Mouse (Mus musculus) kidney, postnatal 0 days (tissue): ENCODE measurements around the gene Bub1. TPM values are rescaled to one million over a fixed set of nuclear protein-coding genes. Genes with fewer than 3 reads are reported as not detected.

ENCODE experiments used
- ATAC-seq: fragments of 200-750 bp; cut with Nextera tagmentation; replicated peaks from 2 replicates; pipeline ENCODE4 v1.8.0; 2017; ENCODE audit warnings: low read depth, moderate number of reproducible peaks, moderate TSS enrichment, moderate library complexity; ENCODE audit not compliant: low FRiP score
- DNase-seq: peaks from one replicate; pipeline ENCODE4 v3.0.0-alpha.2; 2016; ENCODE audit warnings: low spot score
- H3K27ac ChIP-seq: fragments of 300-500 bp; sonication (generic); 2 replicates; pipeline ENCODE4 v1.5.1; 2014; ENCODE audit warnings: mild to moderate bottlenecking
- H3K27me3 ChIP-seq: fragments of 300-500 bp; sonication (generic); 2 replicates; pipeline ENCODE4 v1.6.1; 2014; ENCODE audit warnings: low read length, mixed read lengths; ENCODE audit not compliant: insufficient read depth
- H3K36me3 ChIP-seq: fragments of 300-500 bp; sonication (generic); 2 replicates; pipeline ENCODE4 v1.6.1; 2014; ENCODE audit warnings: low read length, mixed read lengths; ENCODE audit not compliant: insufficient read depth
- H3K4me1 ChIP-seq: fragments of 300-500 bp; sonication (generic); replicated peaks from 2 replicates; pipeline ENCODE4 v1.6.1; 2014; ENCODE audit warnings: antibody characterized with exemption, low read length, mixed read lengths; ENCODE audit not compliant: insufficient read depth
- H3K4me2 ChIP-seq: fragments of 300-500 bp; sonication (generic); 2 replicates; pipeline ENCODE4 v1.6.1; 2014; ENCODE audit warnings: mild to moderate bottlenecking, low read length, moderate library complexity, mixed read lengths
- H3K4me3 ChIP-seq: fragments of 300-500 bp; sonication (generic); replicated peaks from 2 replicates; pipeline ENCODE4 v1.5.1; 2014; ENCODE audit warnings: low read depth, low read length
- H3K9ac ChIP-seq: fragments of 300-500 bp; sonication (generic); 2 replicates; pipeline ENCODE4 v1.6.1; 2014; ENCODE audit warnings: low read depth, low read length
- H3K9me3 ChIP-seq: fragments of 300-500 bp; sonication (generic); replicated peaks from 2 replicates; pipeline ENCODE4 v1.6.1; 2016; ENCODE audit warnings: low read length, inconsistent platforms, mixed read lengths
- CTCF ChIP-seq: IDR thresholded peaks from 2 replicates; pipeline ENCODE4 v1.5.1; 2016; ENCODE audit warnings: antibody characterized with exemption, low read depth, mild to moderate bottlenecking, moderate library complexity
- WGBS: fragments of 180-500 bp; shearing (Covaris S2); extraction: QIAGEN DNeasy Blood & Tissue Kit; methylation state at CpG from one replicate; pipeline ENCODE4 v1.1.7; 2014; 5-methylcytosine and 5-hydroxymethylcytosine counted together
- polyA plus RNA-seq: library from polyadenylated mRNA; unstranded; fragments of >200 nt; fragmentation: Nextera tagmentation; extraction: Ambion mirVana; gene quantifications from 2 replicates; pipeline ENCODE4 v1.2.1, GENCODE M21; 2015

Bub1 gene
- polyA plus RNA-seq, 1 experiment from 2014 or later: 16.9 TPM

DNA sequence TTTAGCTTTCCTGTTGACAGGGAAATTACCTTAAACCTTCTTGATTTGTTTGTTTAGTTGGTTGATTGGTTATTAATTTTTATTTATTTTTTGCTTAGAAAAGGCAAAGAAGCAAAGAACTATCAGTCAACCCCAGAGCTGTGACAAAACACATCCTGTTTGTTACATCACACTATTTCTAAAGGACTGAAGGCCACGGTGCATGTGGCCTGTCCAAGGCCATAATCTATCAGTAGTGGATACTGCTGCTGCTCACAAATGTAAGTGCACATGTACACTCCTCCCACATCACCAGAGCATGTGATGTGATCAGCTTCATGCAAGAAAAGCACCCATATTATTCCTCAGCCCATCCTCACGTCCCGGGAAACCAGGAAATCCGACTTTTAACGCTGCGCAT, 71.7 kb downstream of the Bub1 start:
- TF ChIP-seq CTCF: no peak
- ATAC-seq (no peak), DNase-seq (no peak)
- H3K4me3 ChIP-seq: no peak overlapping the region
- no peaks in the 10 kb centered on the region for H3K4me1 ChIP-seq
- H3K9ac ChIP-seq: no peak overlapping the region
- H3K9me3 ChIP-seq: no peaks in the 10 kb centered on the region
- 0 out of 2 replicates have a peak, but pooled peaks cover 4% of the 10 kb centered on the region for H3K36me3 ChIP-seq
- no peak overlapping the region for H3K4me2 ChIP-seq
- H3K27me3 ChIP-seq: no peaks in the 10 kb centered on the region
- H3K27ac ChIP-seq: no peak overlapping the region
- WGBS: 89% methylated on average over 6 of the region's 6 CpGs

DNA sequence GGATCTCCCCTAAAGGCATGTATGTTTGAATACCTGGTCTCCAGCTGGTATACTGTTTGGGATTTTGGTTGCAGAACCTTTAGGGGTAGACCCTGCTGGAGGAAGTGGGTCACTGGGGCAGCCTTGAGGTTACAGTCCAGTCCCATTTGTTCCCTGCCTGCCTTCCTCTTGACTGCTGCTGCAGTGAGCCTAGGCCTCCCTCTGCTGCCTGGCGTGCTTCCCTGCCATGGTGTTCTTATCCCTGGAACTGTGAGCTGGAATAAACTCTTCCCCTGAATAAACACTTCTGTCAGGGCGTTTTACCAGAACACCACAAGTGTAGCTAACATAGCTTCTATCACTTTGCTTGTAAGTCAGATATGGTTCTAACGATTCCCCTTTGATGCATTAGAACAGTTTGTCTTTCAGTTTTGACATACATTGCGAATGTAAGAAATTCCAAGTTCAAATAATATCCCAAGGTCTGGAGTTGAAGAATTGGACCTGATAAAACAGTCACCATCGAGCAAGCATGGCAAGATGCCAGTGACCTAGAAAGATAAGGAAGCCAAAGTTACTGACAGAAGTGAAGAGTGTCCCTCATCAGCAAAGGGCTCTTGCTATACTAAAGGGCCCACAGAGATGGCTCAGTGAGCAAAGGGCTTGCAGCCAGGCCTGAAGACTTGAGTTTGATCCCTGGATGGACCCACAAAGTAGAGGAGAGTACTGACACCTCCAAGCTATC, 72.3 kb downstream of the Bub1 start:
- Histone ChIP-seq H3K9me3 (no peaks in the 10 kb centered on the region), H3K4me2 (no peak overlapping the region), H3K36me3 (0 out of 2 replicates have a peak, but pooled peaks cover 4% of the 10 kb centered on the region), H3K27me3 (no peaks in the 10 kb centered on the region), H3K4me1 (no peaks in the 10 kb centered on the region), H3K27ac (no peak overlapping the region), H3K4me3 (no peak overlapping the region), H3K9ac (no peak overlapping the region)
- 83% methylated on average over 5 of the region's 5 CpGs for WGBS
- TF ChIP-seq CTCF: no peak
- ATAC-seq (no peak), DNase-seq (no peak)

DNA sequence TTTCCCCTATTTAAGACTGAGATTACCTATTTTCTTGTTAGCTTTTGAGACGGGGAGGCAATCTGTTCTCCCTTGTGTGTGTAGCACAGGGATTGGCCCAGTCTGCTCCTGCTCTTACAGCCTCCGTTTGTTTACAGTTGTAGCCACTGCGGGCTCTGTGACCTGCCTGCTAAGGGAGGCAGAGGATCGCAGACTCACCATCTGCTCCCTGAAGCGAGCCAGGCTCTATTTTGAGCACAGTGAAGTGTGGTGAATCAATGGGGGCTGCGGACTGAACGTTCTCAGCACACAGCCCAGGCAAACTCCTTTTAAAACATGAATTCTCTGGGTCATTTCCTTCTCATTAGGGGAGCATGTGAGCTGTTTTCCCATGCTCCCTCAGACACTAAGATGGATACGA, 74.5 kb downstream of the Bub1 start:
- 19% methylated on average over 8 of the region's 8 CpGs for WGBS

DNA sequence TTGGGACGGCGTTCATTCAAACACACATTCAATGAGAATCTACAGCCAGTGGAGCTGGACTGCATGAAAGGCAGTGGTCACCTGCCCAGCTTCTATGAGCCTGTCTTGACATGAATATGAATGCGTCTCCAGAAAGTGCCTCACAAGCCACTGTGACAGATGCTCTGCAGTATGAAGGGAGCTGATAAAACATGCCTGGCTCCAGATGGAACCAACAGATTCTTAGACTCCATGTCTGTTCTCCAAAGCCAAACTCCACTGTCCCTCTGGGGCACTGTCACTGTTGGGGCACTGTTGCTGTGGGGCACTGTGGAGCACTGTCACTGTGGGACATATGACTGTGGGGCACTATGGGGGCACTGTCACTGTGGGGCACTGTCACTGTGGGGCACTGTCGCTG, 77.6 kb downstream of the Bub1 start:
- H3K27ac ChIP-seq: no peak overlapping the region
- whole genome bisulfite sequencing: 89% methylated on average over 4 of the region's 4 CpGs
- no peak for TF ChIP-seq CTCF

More for the DNA sequence above, 74.5 kb downstream of the Bub1 start:
- Histone ChIP-seq H3K4me2 (no peak overlapping the region), H3K27me3 (no peaks in the 10 kb centered on the region), H3K27ac (no peak overlapping the region), H3K4me3 (no peak overlapping the region), H3K9ac (no peak overlapping the region), H3K9me3 (no peaks in the 10 kb centered on the region), H3K4me1 (no peaks in the 10 kb centered on the region), H3K36me3 (0 out of 2 replicates have a peak, but pooled peaks cover 4% of the 10 kb centered on the region)
- no peak for TF ChIP-seq CTCF
- ATAC-seq: no peak; the same call in 1 of the 2 replicates
- peak; percentile 53 for DNase-seq

DNA sequence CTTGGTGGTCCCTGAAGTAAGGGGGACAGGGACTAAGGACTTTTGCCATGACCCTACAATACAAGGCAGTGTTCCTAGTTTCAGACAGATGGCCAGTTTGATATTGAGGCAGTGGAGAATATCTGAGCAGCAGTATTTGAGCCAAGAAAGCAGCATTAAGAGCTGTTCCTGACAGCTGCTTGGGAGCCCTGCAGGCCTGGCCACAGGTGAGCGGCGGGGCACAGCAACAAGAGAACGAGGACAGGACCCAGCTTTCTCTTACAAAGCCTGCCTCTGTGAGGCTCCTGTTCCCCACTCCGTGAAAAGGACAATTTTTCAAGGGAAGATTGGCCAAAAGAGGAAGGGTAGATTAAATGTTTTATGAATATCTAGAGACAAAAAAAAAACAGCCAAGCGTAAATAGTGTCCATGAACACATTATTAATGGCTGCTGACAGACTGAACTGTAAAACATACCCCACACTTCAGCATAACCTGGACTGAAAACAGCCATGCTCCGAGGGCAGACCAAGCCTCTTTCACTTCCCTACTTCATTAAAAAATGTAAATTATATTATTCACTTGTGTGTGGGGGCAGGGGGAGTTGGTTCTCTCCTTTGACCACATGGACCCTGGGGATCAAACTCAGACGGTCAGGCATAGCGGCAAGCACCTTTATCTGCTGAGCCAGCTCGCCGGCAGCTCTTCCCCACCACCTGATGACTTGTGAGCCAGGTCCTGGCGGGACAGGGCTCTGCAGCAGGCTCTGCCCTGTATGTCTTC, 79.6 kb downstream of the Bub1 start:
- no peak for ATAC-seq
- no peak for DNase-seq
- Histone ChIP-seq H3K9ac (no peak overlapping the region), H3K4me1 (no peaks in the 10 kb centered on the region), H3K36me3 (no peaks in the 10 kb centered on the region), H3K9me3 (no peaks in the 10 kb centered on the region), H3K4me3 (no peak overlapping the region), H3K4me2 (no peak overlapping the region), H3K27ac (no peak overlapping the region), H3K27me3 (no peaks in the 10 kb centered on the region)
- TF ChIP-seq CTCF: no peak
- 53% methylated on average over 11 of the region's 11 CpGs for WGBS

More for the DNA sequence above, 77.6 kb downstream of the Bub1 start:
- Histone ChIP-seq H3K36me3 (no peaks in the 10 kb centered on the region), H3K4me3 (no peak overlapping the region), H3K9me3 (no peaks in the 10 kb centered on the region), H3K27me3 (no peaks in the 10 kb centered on the region), H3K4me1 (no peaks in the 10 kb centered on the region), H3K4me2 (no peak overlapping the region), H3K9ac (no peak overlapping the region)
- no peak for DNase-seq
- no peak for ATAC-seq

Other genes with a start within 250 kb of the Bub1 start
- 3.1 and 3.2 TPM in 2 replicates for gene Zfp661, start 244.8 kb downstream of the Bub1 start, polyA plus RNA-seq
- gene Mrps5, start 244.6 kb downstream of the Bub1 start, polyA plus RNA-seq: 151 and 167 TPM in 2 replicates
- 145 and 146 TPM in 2 replicates for gene Mal, start 175.2 kb downstream of the Bub1 start, polyA plus RNA-seq
- gene Mall, start 101.9 kb downstream of the Bub1 start, polyA plus RNA-seq: 2.0 and 2.2 TPM in 2 replicates
- 41.2 and 42.4 TPM in 2 replicates for gene Nphp1, start 43.0 kb downstream of the Bub1 start, polyA plus RNA-seq
- gene Mtln, start 39.4 kb downstream of the Bub1 start, polyA plus RNA-seq: 61.4 and 66.2 TPM in 2 replicates
- gene Acoxl, start 7.0 kb upstream of the Bub1 start, polyA plus RNA-seq: 0.61 and 0.65 TPM in 2 replicates